Mouse (Mus musculus): ENCODE measurements around the gene Cd209a.

DNA sequence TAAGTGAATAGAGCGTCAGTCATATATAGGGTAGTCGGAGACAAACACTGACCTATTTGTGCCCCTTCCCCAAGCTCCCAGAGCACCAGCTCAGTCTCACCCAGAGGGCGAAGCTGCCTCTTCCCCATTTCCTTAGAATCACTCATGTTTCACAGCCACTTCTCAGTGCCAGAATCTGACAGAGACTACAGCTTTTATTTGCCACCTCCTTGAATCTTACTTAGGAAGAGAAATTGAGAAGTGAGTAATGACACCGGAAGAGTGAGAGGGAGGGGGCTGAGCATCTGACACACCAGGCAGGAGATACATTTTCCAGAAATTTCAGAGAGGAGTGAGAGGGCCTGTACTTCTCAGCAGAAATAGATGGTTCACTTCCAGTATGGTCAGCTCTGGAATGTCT is at the start of gene Cd209a:
- no peak for TF ChIP-seq TCF12 (IDR thresholded peaks at IDR 0.05; ENCODE audit: insufficient read depth, poor library complexity, severe bottlenecking)
- TF ChIP-seq POLR2A (IDR thresholded peaks at IDR 0.05; ENCODE audit: insufficient read length, low read depth), result no peak
- TF ChIP-seq MAX (IDR thresholded peaks at IDR 0.05; ENCODE audit: low read depth), result no peak
- no peak for TF ChIP-seq MYOD1 (IDR thresholded peaks at IDR 0.05; ENCODE audit: control insufficient read depth in 1 of 3, insufficient read length in 2 of 3, low read depth in 2 of 3)
- TF ChIP-seq POLR2AphosphoS2 (IDR thresholded peaks at IDR 0.05; ENCODE audit: insufficient read length, low read depth), result no peak
- TF ChIP-seq USF1 (IDR thresholded peaks at IDR 0.05; ENCODE audit: low read depth), result no peak
- no peak for TF ChIP-seq CEBPB (IDR thresholded peaks at IDR 0.05; ENCODE audit: insufficient read depth, poor library complexity, severe bottlenecking)

All from myocyte (in vitro differentiated cells).